Mouse (Mus musculus): ENCODE data around the gene Tspan33. TPM values are rescaled to one million over a fixed set of nuclear protein-coding genes. Genes with fewer than 3 reads are reported as not detected.

Tspan33 gene
- polyA plus RNA-seq, 1 experiment from 2014 or later, result 5.2 TPM

DNA sequence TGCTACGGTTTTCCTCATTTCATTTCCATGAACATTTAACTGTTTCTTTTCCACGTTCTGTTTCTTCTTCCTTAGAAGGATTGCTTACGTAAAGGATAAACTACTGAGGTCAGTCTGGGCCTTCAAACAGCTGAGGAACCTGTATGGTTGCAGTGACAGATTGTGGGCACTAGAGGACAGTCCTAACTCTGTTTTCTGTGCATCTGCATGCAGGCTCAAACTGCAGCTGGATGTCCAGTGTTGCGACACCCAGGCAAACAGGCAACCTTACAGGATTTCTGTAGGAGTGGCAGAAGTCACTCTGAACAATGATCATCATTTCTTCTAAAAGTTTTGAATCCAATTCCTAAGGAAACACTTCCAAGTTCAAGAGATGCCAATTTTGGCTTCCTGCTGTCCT lies 68.5 kb downstream of the Tspan33 start:
- no peak; the same call in 1 of the 2 replicates for ATAC-seq
- 54% methylated on average over 4 of the region's 4 CpGs for WGBS

DNA sequence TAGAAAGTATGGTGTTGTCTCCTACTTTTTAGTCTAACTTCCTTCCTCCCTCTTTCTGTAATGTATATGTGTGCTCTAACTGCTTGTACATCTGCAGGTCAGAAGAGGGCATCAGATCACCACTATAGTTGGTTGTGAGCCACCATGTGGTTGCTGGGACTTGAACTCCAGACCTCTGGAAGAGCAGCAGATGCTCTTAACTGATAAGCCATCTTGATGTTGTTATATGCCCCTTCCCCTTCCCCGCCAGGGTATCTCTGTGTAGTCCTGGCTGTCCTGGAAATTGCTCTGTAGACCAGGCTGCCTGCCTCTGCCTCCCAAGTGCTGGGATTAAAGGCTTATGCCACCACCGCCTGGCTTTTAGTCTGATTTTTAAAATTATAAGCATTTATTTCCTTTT lies 72.9 kb downstream of the Tspan33 start:
- Histone ChIP-seq H3K36me3 (peaks cover 3% of the 10 kb centered on the region; the same call in 1 of the 2 replicates), H3K4me3 (replicated peaks) (no peak overlapping the region), H3K4me1 (replicated peaks) (0 out of 2 replicates have a peak, but pooled peaks cover 2% of the 10 kb centered on the region), H3K9ac (no peak overlapping the region), H3K9me3 (no peaks in the 10 kb centered on the region), H3K4me2 (replicated peaks) (no peak overlapping the region), H3K27ac (no peak overlapping the region), H3K27me3 (replicated peaks) (no peaks in the 10 kb centered on the region)
- ATAC-seq, result no peak
- 90% methylated on average over 2 of the region's 2 CpGs for WGBS

More for the DNA sequence above, 68.5 kb downstream of the Tspan33 start:
- Histone ChIP-seq H3K9me3 (no peaks in the 10 kb centered on the region), H3K27me3 (replicated peaks) (no peaks in the 10 kb centered on the region), H3K4me1 (replicated peaks) (no peaks in the 10 kb centered on the region), H3K4me2 (replicated peaks) (no peak overlapping the region), H3K9ac (no peak overlapping the region), H3K4me3 (replicated peaks) (no peak overlapping the region), H3K27ac (no peak overlapping the region), H3K36me3 (peaks cover 8% of the 10 kb centered on the region)

Other genes starting within 250 kb of the Tspan33 start
- gene Atp6v1f, start 226.5 kb upstream of the Tspan33 start, polyA plus RNA-seq (2015; fragmentation: Nextera tagmentation; extraction: Ambion mirVana), result 294 and 331 TPM in 2 replicates
- 0.24 TPM in 1 of 2 replicates, not detected in the other for gene Atp6v1fnb, start 222.8 kb upstream of the Tspan33 start, polyA plus RNA-seq (2015; fragmentation: Nextera tagmentation; extraction: Ambion mirVana)
- gene Kcp, start 186.3 kb upstream of the Tspan33 start, polyA plus RNA-seq (2015; fragmentation: Nextera tagmentation; extraction: Ambion mirVana), result 13.7 and 15.5 TPM in 2 replicates
- 6.7 and 7.1 TPM in 2 replicates for gene Irf5, start 167.6 kb upstream of the Tspan33 start, polyA plus RNA-seq (2015; fragmentation: Nextera tagmentation; extraction: Ambion mirVana)
- 72.6 and 78.8 TPM in 2 replicates for gene Tnpo3, start 84.3 kb upstream of the Tspan33 start, polyA plus RNA-seq (2015; fragmentation: Nextera tagmentation; extraction: Ambion mirVana)
- 29.4 and 30.1 TPM in 2 replicates for gene Smo, start 41.3 kb downstream of the Tspan33 start, polyA plus RNA-seq (2015; fragmentation: Nextera tagmentation; extraction: Ambion mirVana)
- 62.1 and 70.2 TPM in 2 replicates for gene Ahcyl2, start 73.8 kb downstream of the Tspan33 start, polyA plus RNA-seq (2015; fragmentation: Nextera tagmentation; extraction: Ambion mirVana)
- gene Strip2, start 222.8 kb downstream of the Tspan33 start, polyA plus RNA-seq (2015; fragmentation: Nextera tagmentation; extraction: Ambion mirVana), result 0.40 and 0.62 TPM in 2 replicates